Mouse (Mus musculus): ENCODE results near the gene Ffar1. TPM values are rescaled to one million over a fixed set of nuclear protein-coding genes. Genes with fewer than 3 reads are reported as not detected.
A peak's percentile ranks its signal among the peaks of the same experiment; 100 is the strongest.

Gene Ffar1
- polyA plus RNA-seq, 1 experiment from 2014 or later, result not detected

DNA sequence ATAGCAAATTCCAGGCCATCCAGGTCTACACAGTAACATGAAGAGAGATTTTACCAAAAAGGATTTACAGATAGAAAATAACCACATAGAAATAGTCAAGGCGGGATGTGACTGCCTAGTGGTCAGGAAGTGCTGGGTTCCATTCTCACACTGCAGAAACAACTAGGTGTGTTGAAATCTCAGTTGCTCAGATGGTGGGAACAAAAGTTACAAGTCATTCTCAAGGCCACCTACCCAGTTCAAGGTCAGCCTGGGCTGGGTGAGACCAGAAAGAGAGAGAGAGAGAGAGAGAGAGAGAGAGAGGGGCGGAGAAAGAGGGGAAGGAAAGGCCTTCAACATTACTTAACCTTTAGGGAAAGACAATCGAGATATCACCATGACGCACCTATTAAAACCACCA, 25.5 kb upstream of the Ffar1 start:
- H3K4me1 ChIP-seq (replicated peaks), result no peaks in the 10 kb centered on the region
- H3K4me2 ChIP-seq, result no peak overlapping the region
- no peak overlapping the region for H3K27ac ChIP-seq
- H3K4me3 ChIP-seq (replicated peaks), result no peak overlapping the region
- ATAC-seq (ENCODE audit: insufficient number of reproducible peaks, insufficient read depth, low FRiP score, low TSS enrichment, low read depth), result no peak
- WGBS, result 86% methylated on average over 4 of the region's 4 CpGs
- no peak overlapping the region for H3K9ac ChIP-seq (replicated peaks)
- H3K27me3 ChIP-seq, result no peaks in the 10 kb centered on the region
- H3K36me3 ChIP-seq, result no peaks in the 10 kb centered on the region
- H3K9me3 ChIP-seq, result 0 out of 2 replicates have a peak, but pooled peaks cover 6% of the 10 kb centered on the region

DNA sequence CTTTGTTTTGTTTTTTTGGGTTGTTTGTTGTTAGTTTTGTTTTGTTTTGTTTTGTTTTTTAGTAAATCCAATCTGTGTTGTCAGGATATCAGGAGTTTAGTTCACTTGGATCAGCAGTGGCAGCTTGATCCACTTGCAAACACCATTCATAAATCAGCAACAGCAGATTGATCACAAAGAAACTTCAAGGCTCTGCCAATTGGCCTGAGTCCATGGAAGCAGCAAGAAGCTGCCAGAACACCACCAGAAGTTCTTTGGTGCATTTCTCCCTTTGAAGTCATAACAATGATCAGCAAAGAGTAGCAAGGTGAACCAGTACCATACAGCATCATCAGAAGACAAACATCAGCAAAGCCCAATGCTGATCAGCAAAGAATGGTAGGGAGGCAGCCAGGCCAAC, 22.7 kb upstream of the Ffar1 start:
- H3K36me3 ChIP-seq, result no peaks in the 10 kb centered on the region
- no peak for ATAC-seq (ENCODE audit: insufficient number of reproducible peaks, insufficient read depth, low FRiP score, low TSS enrichment, low read depth)
- H3K9ac ChIP-seq (replicated peaks), result no peak overlapping the region
- H3K4me1 ChIP-seq (replicated peaks), result no peaks in the 10 kb centered on the region
- no peak overlapping the region for H3K4me3 ChIP-seq (replicated peaks)
- no peak overlapping the region for H3K27ac ChIP-seq
- 0 out of 2 replicates have a peak, but pooled peaks cover 6% of the 10 kb centered on the region for H3K9me3 ChIP-seq
- H3K4me2 ChIP-seq, result no peak overlapping the region
- H3K27me3 ChIP-seq, result no peaks in the 10 kb centered on the region

DNA sequence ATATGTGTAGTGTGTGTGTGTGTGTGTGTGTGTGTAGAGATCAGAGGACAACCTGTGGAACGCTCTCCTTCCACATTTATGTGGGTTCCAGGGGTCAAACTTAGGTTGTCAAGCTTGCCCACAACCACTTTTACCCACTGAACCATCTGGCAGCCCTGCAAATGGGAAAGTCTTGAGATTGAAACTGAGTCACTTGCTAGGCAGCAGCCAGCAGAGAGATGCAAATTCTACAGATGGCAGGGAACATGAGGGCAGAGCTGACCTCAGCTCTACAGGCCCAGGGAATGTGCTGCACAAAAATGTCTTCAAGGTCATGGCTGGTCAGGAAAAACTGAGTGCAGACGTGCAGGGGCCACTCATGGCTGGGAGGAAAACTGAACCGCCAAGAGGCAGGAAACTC, 20.0 kb upstream of the Ffar1 start:
- ATAC-seq (ENCODE audit: insufficient number of reproducible peaks, insufficient read depth, low FRiP score, low TSS enrichment, low read depth), result no peak
- Histone ChIP-seq H3K9me3 (0 out of 2 replicates have a peak, but pooled peaks cover 6% of the 10 kb centered on the region), H3K4me1 (replicated peaks) (no peaks in the 10 kb centered on the region), H3K27ac (no peak overlapping the region), H3K36me3 (no peaks in the 10 kb centered on the region), H3K4me2 (no peak overlapping the region), H3K9ac (replicated peaks) (no peak overlapping the region), H3K4me3 (replicated peaks) (no peak overlapping the region), H3K27me3 (no peaks in the 10 kb centered on the region)
- 87% methylated on average over 3 of the region's 3 CpGs for WGBS

DNA sequence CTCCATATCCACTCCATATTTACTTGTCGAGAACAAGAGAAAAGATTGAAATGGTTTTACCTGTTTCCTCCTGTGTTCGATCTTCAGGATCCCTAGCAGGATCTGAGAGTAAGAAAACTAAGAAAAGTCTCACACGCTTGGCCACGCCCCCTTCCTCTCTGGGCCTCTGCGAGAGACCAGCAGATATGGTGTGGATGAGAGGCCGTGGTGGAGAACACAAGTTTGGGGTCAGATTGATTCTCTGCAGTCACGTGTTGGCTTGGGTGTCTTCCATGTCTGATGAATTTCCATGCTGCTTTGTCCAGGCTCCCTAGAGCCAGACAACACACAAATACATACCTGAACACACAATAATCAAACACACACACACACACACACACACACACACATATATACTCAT, 18.8 kb upstream of the Ffar1 start, which contains the start of gene Cd22:
Gene Cd22 (minus strand): TSS at position 167 of the 400 bp plus-strand sequence.
- Histone ChIP-seq H3K36me3 (no peaks in the 10 kb centered on the region), H3K27me3 (no peaks in the 10 kb centered on the region), H3K4me1 (replicated peaks) (no peaks in the 10 kb centered on the region), H3K9ac (replicated peaks) (no peak within 1 kb of the TSS), H3K4me2 (no peak within 1 kb of the TSS), H3K27ac (no peak within 1 kb of the TSS), H3K9me3 (0 out of 2 replicates have a peak, but pooled peaks cover 6% of the 10 kb centered on the region), H3K4me3 (replicated peaks) (no peak within 1 kb of the TSS)
- no peak for ATAC-seq (ENCODE audit: insufficient number of reproducible peaks, insufficient read depth, low FRiP score, low TSS enrichment, low read depth)
- WGBS, result 71% methylated on average over 7 of the region's 7 CpGs

DNA sequence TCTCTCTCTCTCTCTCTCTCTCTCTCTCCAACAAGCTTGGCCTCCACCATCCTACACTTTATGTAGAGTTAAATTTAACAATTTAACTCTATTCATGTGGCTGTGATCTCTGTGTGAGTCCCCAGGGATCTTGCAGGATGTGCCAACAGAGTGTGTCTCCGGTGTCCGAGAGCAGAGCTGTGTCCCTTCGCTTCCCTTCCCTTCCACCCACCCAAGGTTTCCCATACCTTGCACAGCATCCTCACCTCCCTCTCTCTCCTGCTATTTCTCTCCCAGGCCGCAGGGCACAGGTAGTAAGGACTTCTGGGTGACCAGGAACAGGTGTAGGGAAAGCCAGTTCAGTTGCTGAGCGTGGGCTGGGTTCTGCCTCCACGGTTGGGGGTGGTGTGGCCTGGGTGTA, 17.6 kb upstream of the Ffar1 start:
- Histone ChIP-seq H3K4me1 (replicated peaks) (no peaks in the 10 kb centered on the region), H3K27me3 (no peaks in the 10 kb centered on the region; the same call in 1 of the 2 replicates), H3K36me3 (no peaks in the 10 kb centered on the region), H3K9ac (replicated peaks) (no peak overlapping the region), H3K4me3 (replicated peaks) (no peak overlapping the region), H3K4me2 (no peak overlapping the region), H3K9me3 (0 out of 2 replicates have a peak, but pooled peaks cover 6% of the 10 kb centered on the region), H3K27ac (no peak overlapping the region)
- ATAC-seq (ENCODE audit: insufficient number of reproducible peaks, insufficient read depth, low FRiP score, low TSS enrichment, low read depth), result no peak
- 70% methylated on average over 6 of the region's 6 CpGs for WGBS

DNA sequence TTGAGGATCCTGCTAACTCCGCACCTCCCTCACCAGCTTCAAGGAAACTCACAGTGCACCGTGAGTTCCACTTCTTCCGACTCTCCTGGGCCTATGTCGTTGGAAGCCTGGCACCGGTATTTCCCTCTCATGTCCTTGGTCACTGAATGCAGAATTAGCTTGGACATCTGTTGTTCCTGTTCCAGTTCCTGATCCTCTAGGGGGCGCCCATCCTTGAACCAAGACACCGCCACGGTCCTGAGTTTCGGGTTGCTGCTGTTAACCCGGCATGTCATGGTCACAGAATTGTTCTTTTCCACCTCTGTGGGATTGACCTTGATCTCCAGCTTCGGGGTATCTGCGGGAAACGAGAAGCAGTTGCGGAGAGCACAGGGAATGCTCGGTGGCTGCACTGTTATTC, 11.7 kb upstream of the Ffar1 start:
- Histone ChIP-seq H3K4me1 (replicated peaks) (no peaks in the 10 kb centered on the region), H3K4me2 (peak overlapping the region; percentile 38), H3K36me3 (no peaks in the 10 kb centered on the region), H3K4me3 (replicated peaks) (no peak overlapping the region), H3K27me3 (peaks cover 14% of the 10 kb centered on the region; the same call in 1 of the 2 replicates), H3K27ac (no peak overlapping the region), H3K9ac (replicated peaks) (no peak overlapping the region), H3K9me3 (no peaks in the 10 kb centered on the region)
- no peak for ATAC-seq (ENCODE audit: insufficient number of reproducible peaks, insufficient read depth, low FRiP score, low TSS enrichment, low read depth)
- WGBS, result 22% methylated on average over 15 of the region's 15 CpGs

DNA sequence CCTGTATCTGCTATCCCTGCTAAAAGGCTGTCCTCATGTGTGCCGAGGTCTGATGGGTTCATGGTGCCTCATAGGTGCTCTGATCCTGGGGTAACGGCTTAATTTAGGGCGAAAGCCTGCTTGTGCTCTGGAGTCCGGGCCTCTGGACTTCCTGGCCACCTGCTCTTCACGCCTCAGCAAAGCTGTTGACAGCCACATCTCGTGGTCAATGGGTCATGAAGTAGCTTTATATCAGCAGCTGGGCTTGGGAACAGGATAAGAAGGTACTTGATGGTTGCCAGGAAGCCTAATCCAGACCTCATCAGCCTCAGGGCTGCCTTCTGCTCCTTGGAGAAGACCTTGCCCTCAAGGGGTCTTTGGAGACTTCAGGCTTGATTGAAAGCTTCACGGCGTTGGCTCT, 2.0 kb upstream of the Ffar1 start:
- no peak overlapping the region for H3K9ac ChIP-seq (replicated peaks)
- H3K4me1 ChIP-seq (replicated peaks), result peaks cover 4% of the 10 kb centered on the region; the same call in 1 of the 2 replicates
- no peak overlapping the region for H3K4me2 ChIP-seq
- H3K4me3 ChIP-seq (replicated peaks), result no peak overlapping the region
- WGBS, result 75% methylated on average over 8 of the region's 8 CpGs
- H3K27ac ChIP-seq, result no peak overlapping the region
- no peaks in the 10 kb centered on the region for H3K36me3 ChIP-seq
- ATAC-seq (ENCODE audit: insufficient number of reproducible peaks, insufficient read depth, low FRiP score, low TSS enrichment, low read depth), result no peak
- H3K9me3 ChIP-seq, result no peaks in the 10 kb centered on the region
- no peaks in the 10 kb centered on the region for H3K27me3 ChIP-seq

DNA sequence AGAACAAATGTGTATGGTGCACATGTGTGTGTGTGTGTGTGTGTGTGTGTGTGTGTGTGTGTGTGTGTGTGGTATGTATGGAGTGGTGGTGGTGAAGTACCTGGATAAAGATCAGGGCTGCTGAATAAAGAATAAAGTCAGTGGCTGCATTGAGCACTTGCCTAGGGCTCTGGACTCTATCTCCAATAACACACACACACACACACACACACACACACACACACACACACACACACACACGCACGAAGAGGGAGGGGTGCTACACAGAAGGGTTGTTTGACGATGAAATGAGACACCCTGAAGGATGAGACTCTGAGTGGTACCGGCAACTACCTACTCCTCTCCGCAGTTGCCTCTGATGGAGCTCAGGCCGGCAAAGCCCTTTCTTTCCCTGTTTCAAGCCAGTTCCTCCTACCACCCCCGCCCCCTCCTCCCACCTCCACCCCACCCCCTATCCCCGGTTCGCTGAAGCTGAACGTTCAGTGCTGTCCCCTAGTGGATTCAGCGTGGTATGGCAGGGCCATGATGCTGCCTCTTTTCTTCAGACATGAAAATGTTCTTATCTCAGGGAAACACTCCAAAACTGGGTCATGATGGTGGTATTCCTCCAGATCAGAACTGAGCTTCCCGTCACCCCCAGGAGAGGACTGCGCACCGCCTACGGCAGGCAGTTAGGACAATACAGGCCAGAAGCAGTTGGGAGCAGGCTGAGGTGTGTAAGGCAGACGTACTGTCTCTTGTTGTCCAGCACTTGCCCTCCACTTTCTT, 1.5 kb downstream of the Ffar1 start:
- Histone ChIP-seq H3K9me3 (no peaks in the 10 kb centered on the region), H3K4me2 (peak overlapping the region; percentile 53), H3K27me3 (peaks cover 9% of the 10 kb centered on the region), H3K9ac (replicated peaks) (no peak overlapping the region), H3K4me1 (replicated peaks) (peaks cover 4% of the 10 kb centered on the region; the same call in 1 of the 2 replicates), H3K36me3 (no peaks in the 10 kb centered on the region), H3K27ac (0 out of 2 replicates have a peak overlapping the region, but pooled peaks have one; percentile 17), H3K4me3 (replicated peaks) (peak overlapping the region; percentile 29)
- peak; percentile 30; the same call in 1 of the 2 replicates for ATAC-seq (ENCODE audit: insufficient number of reproducible peaks, insufficient read depth, low FRiP score, low TSS enrichment, low read depth)
- 10% methylated on average over 15 of the region's 16 CpGs for WGBS

DNA sequence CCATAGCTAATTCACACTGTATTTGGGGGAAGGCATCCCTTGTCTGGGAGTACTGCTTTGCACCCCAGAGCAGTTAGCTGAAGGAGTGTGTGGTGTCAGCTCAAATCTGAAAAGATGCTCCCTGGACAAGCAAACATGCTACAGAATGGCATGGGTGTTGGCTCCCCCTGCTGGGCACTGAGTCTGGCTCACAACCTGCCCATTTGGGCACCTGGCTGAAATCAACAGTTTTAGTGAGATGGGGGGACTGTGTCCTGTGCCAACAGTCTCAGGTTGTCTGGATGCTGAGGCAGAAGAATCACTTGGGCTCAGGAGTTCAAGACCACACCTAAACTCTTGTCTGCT, 2.1 kb downstream of the Ffar1 start:
- Histone ChIP-seq H3K4me3 (replicated peaks) (no peak overlapping the region), H3K9ac (replicated peaks) (no peak overlapping the region), H3K27me3 (peaks cover 15% of the 10 kb centered on the region), H3K4me2 (peak overlapping the region; percentile 53; the same call in 1 of the 2 replicates), H3K36me3 (no peaks in the 10 kb centered on the region), H3K4me1 (replicated peaks) (peaks cover 4% of the 10 kb centered on the region; the same call in 1 of the 2 replicates), H3K9me3 (no peaks in the 10 kb centered on the region), H3K27ac (no peak overlapping the region)
- ATAC-seq (ENCODE audit: insufficient number of reproducible peaks, insufficient read depth, low FRiP score, low TSS enrichment, low read depth), result peak; percentile 32

DNA sequence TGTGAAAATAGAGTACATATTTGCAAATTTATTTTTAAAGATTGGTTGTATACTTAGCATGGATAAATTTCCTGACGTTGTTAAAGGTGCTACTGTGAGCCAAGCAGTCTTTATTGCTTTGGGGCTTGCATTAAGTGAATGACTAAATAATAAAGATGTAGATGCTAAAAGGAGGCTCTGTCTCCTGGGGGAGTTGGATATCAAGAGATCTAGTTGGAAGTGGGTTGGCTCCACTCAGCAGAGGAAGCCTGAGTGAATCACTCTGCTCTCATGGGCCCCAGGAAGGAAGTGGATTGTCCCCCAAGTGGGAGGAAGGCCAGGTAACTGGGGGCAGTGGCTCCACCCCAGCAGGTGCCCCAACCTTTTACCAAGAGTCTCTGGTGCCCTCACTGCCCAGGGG, 3.6 kb downstream of the Ffar1 start:
- Histone ChIP-seq H3K9ac (replicated peaks) (no peak overlapping the region; the same call in 1 of the 2 replicates), H3K27ac (no peak overlapping the region), H3K27me3 (peaks cover 15% of the 10 kb centered on the region), H3K9me3 (no peaks in the 10 kb centered on the region), H3K4me3 (replicated peaks) (no peak overlapping the region), H3K4me2 (no peak overlapping the region), H3K36me3 (no peaks in the 10 kb centered on the region), H3K4me1 (replicated peaks) (peaks cover 4% of the 10 kb centered on the region; the same call in 1 of the 2 replicates)
- no peak for ATAC-seq (ENCODE audit: insufficient number of reproducible peaks, insufficient read depth, low FRiP score, low TSS enrichment, low read depth)
- WGBS, result 81% methylated on average over 1 of the region's 1 CpGs

DNA sequence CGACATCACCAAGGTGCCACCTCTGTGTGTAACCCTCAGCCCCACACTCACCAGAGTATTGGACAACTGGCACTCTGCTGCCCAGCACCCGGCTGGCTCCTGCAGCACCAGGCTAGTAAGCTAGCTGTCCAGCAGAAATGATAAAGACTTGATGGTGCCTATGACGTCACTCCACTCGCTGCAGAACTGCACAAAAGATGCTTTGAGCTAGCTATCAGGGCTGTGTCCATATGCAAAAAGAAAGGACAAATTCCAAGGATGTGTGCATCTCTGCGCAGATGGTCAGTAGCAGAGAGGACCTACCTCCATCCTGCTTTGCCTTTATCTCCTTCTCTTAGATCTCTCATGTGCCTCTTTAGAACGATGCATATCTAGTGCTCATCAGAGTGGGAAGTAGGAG, 5.3 kb downstream of the Ffar1 start, which contains the start of gene Ffar3:
Gene Ffar3 (minus strand): TSS at position 101 of the 400 bp plus-strand sequence.
- ATAC-seq (ENCODE audit: insufficient number of reproducible peaks, insufficient read depth, low FRiP score, low TSS enrichment, low read depth), result no peak
- no peak within 1 kb of the TSS for H3K4me2 ChIP-seq
- H3K4me3 ChIP-seq (replicated peaks), result no peak within 1 kb of the TSS
- H3K36me3 ChIP-seq, result no peaks in the 10 kb centered on the region
- WGBS, result 81% methylated on average over 6 of the region's 6 CpGs
- H3K4me1 ChIP-seq (replicated peaks), result peaks cover 4% of the 10 kb centered on the region; the same call in 1 of the 2 replicates
- H3K9ac ChIP-seq (replicated peaks), result no peak within 1 kb of the TSS
- H3K27me3 ChIP-seq, result peaks cover 15% of the 10 kb centered on the region
- no peaks in the 10 kb centered on the region for H3K9me3 ChIP-seq
- H3K27ac ChIP-seq, result no peak within 1 kb of the TSS

Data from limb, embryonic 12.5 days (tissue).